Mouse (Mus musculus) heart, embryonic 15.5 days (tissue): ENCODE data around the gene Vps4b. TPM values are rescaled to one million over a fixed set of nuclear protein-coding genes. Genes with fewer than 3 reads are reported as not detected.
"Not testable (repeated sequence)": the region's sequence is repeated elsewhere in the genome, so short reads cannot be mapped to it uniquely, and the experiment has no call there.

ENCODE experiments used
- ATAC-seq: fragments of 200-750 bp; cut with Nextera tagmentation; replicated peaks from 2 replicates; pipeline ENCODE4 v1.8.0; 2017; ENCODE audit warnings: low read depth, moderate TSS enrichment; ENCODE audit not compliant: insufficient number of reproducible peaks, insufficient read depth, low FRiP score
- H3K27ac ChIP-seq: fragments of 300-500 bp; sonication (generic); 2 replicates; pipeline ENCODE4 v1.5.1; 2015; ENCODE audit warnings: mild to moderate bottlenecking, inconsistent platforms
- H3K27me3 ChIP-seq: fragments of 300-500 bp; sonication (generic); 2 replicates; pipeline ENCODE4 v1.6.1; 2015; ENCODE audit warnings: inconsistent platforms
- H3K36me3 ChIP-seq: fragments of 300-500 bp; sonication (generic); 2 replicates; pipeline ENCODE4 v1.6.1; 2015; ENCODE audit warnings: mild to moderate bottlenecking, inconsistent platforms
- H3K4me1 ChIP-seq: fragments of 300-500 bp; sonication (generic); replicated peaks from 2 replicates; pipeline ENCODE4 v1.6.1; 2015; ENCODE audit warnings: inconsistent platforms
- H3K4me2 ChIP-seq: fragments of 300-500 bp; sonication (generic); 2 replicates; pipeline ENCODE4 v1.6.1; 2015; ENCODE audit warnings: inconsistent platforms, mild to moderate bottlenecking, moderate library complexity
- H3K4me3 ChIP-seq: fragments of 300-500 bp; sonication (generic); 2 replicates; pipeline ENCODE4 v1.5.1; 2015; ENCODE audit warnings: mild to moderate bottlenecking, inconsistent platforms
- H3K9ac ChIP-seq: fragments of 300-500 bp; sonication (generic); 2 replicates; pipeline ENCODE4 v1.6.1; 2015; ENCODE audit warnings: mild to moderate bottlenecking, inconsistent platforms
- H3K9me3 ChIP-seq: fragments of 300-500 bp; sonication (generic); replicated peaks from 2 replicates; pipeline ENCODE4 v1.6.1; 2016; ENCODE audit warnings: inconsistent platforms
- WGBS: fragments of 180-500 bp; shearing (Covaris S2); methylation state at CpG from one replicate; pipeline ENCODE4 v1.1.7; 2015; ENCODE audit warnings: mixed read lengths; 5-methylcytosine and 5-hydroxymethylcytosine counted together
- polyA plus RNA-seq: library from polyadenylated mRNA; unstranded; fragments of >200 nt; fragmentation: Nextera tagmentation; extraction: Ambion mirVana; gene quantifications from 2 replicates; pipeline ENCODE4 v1.2.1, GENCODE M21; 2015

The Vps4b gene
- polyA plus RNA-seq, 1 experiment from 2014 or later: 41.1 TPM

GRCm38 (mm10) chr1:106750656-106751055 is 45.9 kb downstream of the Vps4b start:
- no peak for ATAC-seq
- Histone ChIP-seq H3K4me1 (0 out of 2 replicates have a peak, but pooled peaks cover 2% of the 10 kb centered on the region), H3K27ac (no peak overlapping the region), H3K36me3 (peaks cover 17% of the 10 kb centered on the region), H3K4me3 (no peak overlapping the region), H3K9ac (no peak overlapping the region), H3K9me3 (no peaks in the 10 kb centered on the region), H3K4me2 (no peak overlapping the region), H3K27me3 (no peaks in the 10 kb centered on the region)
- 79% methylated on average over 1 of the region's 1 CpGs for WGBS

- H3K9me3 ChIP-seq: no peaks in the 10 kb centered on the region
- H3K36me3 ChIP-seq: peaks cover 20% of the 10 kb centered on the region; the same call in 1 of the 2 replicates
- no peak overlapping the region for H3K4me3 ChIP-seq
- no peak overlapping the region for H3K4me2 ChIP-seq
- no peak overlapping the region for H3K9ac ChIP-seq
- no peaks in the 10 kb centered on the region for H3K27me3 ChIP-seq
- 0 out of 2 replicates have a peak, but pooled peaks cover 2% of the 10 kb centered on the region for H3K4me1 ChIP-seq
- 83% methylated on average over 6 of the region's 6 CpGs for WGBS
- no peak for ATAC-seq
- no peak overlapping the region for H3K27ac ChIP-seq
These were observed 47.8 kb downstream of the Vps4b start for GRCm38 (mm10) chr1:106748555-106749315.

- no peak overlapping the region for H3K27ac ChIP-seq
- H3K4me3 ChIP-seq: no peak overlapping the region
- H3K36me3 ChIP-seq: peaks cover 18% of the 10 kb centered on the region; the same call in 1 of the 2 replicates
- H3K27me3 ChIP-seq: no peaks in the 10 kb centered on the region
- no peak overlapping the region for H3K9ac ChIP-seq
- H3K4me2 ChIP-seq: no peak overlapping the region
- H3K4me1 ChIP-seq: no peaks in the 10 kb centered on the region
- H3K9me3 ChIP-seq: no peaks in the 10 kb centered on the region
- ATAC-seq: no peak
- 90% methylated on average over 6 of the region's 6 CpGs for WGBS
These were observed 53.5 kb downstream of the Vps4b start for GRCm38 (mm10) chr1:106742980-106743379.

- Histone ChIP-seq H3K27me3 (no peaks in the 10 kb centered on the region), H3K9me3 (no peaks in the 10 kb centered on the region), H3K9ac (no peak overlapping the region), H3K27ac (no peak overlapping the region), H3K4me1 (no peaks in the 10 kb centered on the region), H3K4me2 (no peak overlapping the region), H3K4me3 (no peak overlapping the region), H3K36me3 (peaks cover 11% of the 10 kb centered on the region; the same call in 1 of the 2 replicates)
- 82% methylated on average over 4 of the region's 4 CpGs for WGBS
- no peak for ATAC-seq
These were observed 55.8 kb downstream of the Vps4b start for GRCm38 (mm10) chr1:106740735-106741134.

GRCm38 (mm10) chr1:106739810-106740209 is 56.7 kb downstream of the Vps4b start:
- H3K36me3 ChIP-seq: peaks cover 10% of the 10 kb centered on the region; the same call in 1 of the 2 replicates
- H3K27me3 ChIP-seq: no peaks in the 10 kb centered on the region
- H3K27ac ChIP-seq: no peak overlapping the region
- no peak overlapping the region for H3K4me3 ChIP-seq
- H3K4me2 ChIP-seq: no peak overlapping the region
- no peaks in the 10 kb centered on the region for H3K4me1 ChIP-seq
- H3K9ac ChIP-seq: no peak overlapping the region
- 88% methylated on average over 5 of the region's 5 CpGs for WGBS
- no peaks in the 10 kb centered on the region for H3K9me3 ChIP-seq
- ATAC-seq: no peak

- H3K4me1 ChIP-seq: no peaks in the 10 kb centered on the region
- no peak overlapping the region for H3K27ac ChIP-seq
- no peak overlapping the region for H3K4me2 ChIP-seq
- no peaks in the 10 kb centered on the region for H3K27me3 ChIP-seq
- WGBS: 88% methylated on average over 3 of the region's 3 CpGs
- no peak overlapping the region for H3K4me3 ChIP-seq
- no peak overlapping the region for H3K9ac ChIP-seq
- H3K9me3 ChIP-seq: no peaks in the 10 kb centered on the region
- peaks cover 11% of the 10 kb centered on the region; the same call in 1 of the 2 replicates for H3K36me3 ChIP-seq
- no peak for ATAC-seq
These were observed 58.4 kb downstream of the Vps4b start for GRCm38 (mm10) chr1:106738092-106738491.

GRCm38 (mm10) chr1:106736211-106736610 is 60.3 kb downstream of the Vps4b start:
- ATAC-seq: no peak
- Histone ChIP-seq H3K9me3 (no peaks in the 10 kb centered on the region), H3K9ac (no peak overlapping the region), H3K36me3 (peaks cover 8% of the 10 kb centered on the region; the same call in 1 of the 2 replicates), H3K27me3 (no peaks in the 10 kb centered on the region), H3K4me1 (no peaks in the 10 kb centered on the region), H3K27ac (no peak overlapping the region), H3K4me3 (no peak overlapping the region), H3K4me2 (no peak overlapping the region)
- WGBS: 90% methylated on average over 8 of the region's 8 CpGs

GRCm38 (mm10) chr1:106735586-106735985 is 60.9 kb downstream of the Vps4b start:
- 48% methylated on average over 2 of the region's 2 CpGs for WGBS
- no peaks in the 10 kb centered on the region for H3K27me3 ChIP-seq
- H3K4me1 ChIP-seq: no peaks in the 10 kb centered on the region
- no peak for ATAC-seq
- no peak overlapping the region for H3K27ac ChIP-seq
- H3K36me3 ChIP-seq: peaks cover 8% of the 10 kb centered on the region; the same call in 1 of the 2 replicates
- H3K9ac ChIP-seq: no peak overlapping the region
- no peak overlapping the region for H3K4me2 ChIP-seq
- H3K9me3 ChIP-seq: no peaks in the 10 kb centered on the region
- no peak overlapping the region for H3K4me3 ChIP-seq

GRCm38 (mm10) chr1:106722061-106722460 is 74.5 kb downstream of the Vps4b start:
- no peak overlapping the region for H3K27ac ChIP-seq
- H3K9ac ChIP-seq: no peak overlapping the region
- H3K9me3 ChIP-seq: no peaks in the 10 kb centered on the region
- 55% methylated on average over 5 of the region's 5 CpGs for WGBS
- no peak overlapping the region for H3K4me3 ChIP-seq
- H3K4me2 ChIP-seq: no peak overlapping the region
- no peaks in the 10 kb centered on the region for H3K36me3 ChIP-seq
- no peaks in the 10 kb centered on the region for H3K27me3 ChIP-seq
- no peak for ATAC-seq
- H3K4me1 ChIP-seq: no peaks in the 10 kb centered on the region

GRCm38 (mm10) chr1:106717736-106718135 is 78.8 kb downstream of the Vps4b start:
- H3K4me2 ChIP-seq, H3K9me3 ChIP-seq, H3K27ac ChIP-seq, H3K4me3 ChIP-seq, H3K27me3 ChIP-seq, H3K36me3 ChIP-seq, H3K9ac ChIP-seq, ATAC-seq: not testable (repeated sequence)
- WGBS: 65% methylated on average over 7 of the region's 7 CpGs
- peaks cover 13% of the 10 kb centered on the region for H3K4me1 ChIP-seq

GRCm38 (mm10) chr1:106717071-106717601 is 79.4 kb downstream of the Vps4b start:
- WGBS: 23% methylated on average over 7 of the region's 7 CpGs
- Histone ChIP-seq H3K9ac (no peak overlapping the region), H3K36me3 (no peaks in the 10 kb centered on the region), H3K9me3 (no peaks in the 10 kb centered on the region), H3K4me2 (no peak overlapping the region), H3K4me3 (no peak overlapping the region), H3K27ac (no peak overlapping the region), H3K4me1 (peaks cover 19% of the 10 kb centered on the region), H3K27me3 (no peaks in the 10 kb centered on the region)
- ATAC-seq: no peak

GRCm38 (mm10) chr1:106716141-106716540 is 80.4 kb downstream of the Vps4b start:
- H3K36me3 ChIP-seq: no peaks in the 10 kb centered on the region
- H3K4me1 ChIP-seq: peaks cover 27% of the 10 kb centered on the region
- no peak overlapping the region for H3K27ac ChIP-seq
- no peak overlapping the region for H3K4me3 ChIP-seq
- ATAC-seq: no peak
- H3K4me2 ChIP-seq: no peak overlapping the region
- 94% methylated on average over 3 of the region's 3 CpGs for WGBS
- no peak overlapping the region for H3K9ac ChIP-seq
- H3K9me3 ChIP-seq: no peaks in the 10 kb centered on the region
- no peaks in the 10 kb centered on the region for H3K27me3 ChIP-seq
